Mouse (Mus musculus) forebrain, embryonic 16.5 days (tissue): ENCODE results near the gene Tex46. TPM values are rescaled to one million over a fixed set of nuclear protein-coding genes. Genes with fewer than 3 reads are reported as not detected.
A peak's percentile ranks its signal among the peaks of the same experiment; 100 is the strongest.

ENCODE experiments used
- ATAC-seq: fragments of 200-750 bp; cut with Nextera tagmentation; 2 replicates; pipeline ENCODE4 v1.8.0; 2017; ENCODE audit warnings: mild to moderate bottlenecking, moderate library complexity
- H3K27ac ChIP-seq: fragments of 300-500 bp; sonication (generic); 2 replicates; pipeline ENCODE4 v1.5.1; 2014; ENCODE audit warnings: low read length, control low read depth
- H3K27me3 ChIP-seq: fragments of 300-500 bp; sonication (generic); replicated peaks from 2 replicates; pipeline ENCODE4 v1.6.1; 2014; ENCODE audit warnings: low read length; ENCODE audit not compliant: control insufficient read depth, insufficient read depth
- H3K36me3 ChIP-seq: fragments of 300-500 bp; sonication (generic); 2 replicates; pipeline ENCODE4 v1.6.1; 2014; ENCODE audit not compliant: control insufficient read depth, insufficient read depth
- H3K4me1 ChIP-seq: fragments of 300-500 bp; sonication (generic); replicated peaks from 2 replicates; pipeline ENCODE4 v1.6.1; 2014; ENCODE audit warnings: low read length; ENCODE audit not compliant: control insufficient read depth, insufficient read depth
- H3K4me2 ChIP-seq: fragments of 300-500 bp; sonication (generic); 2 replicates; pipeline ENCODE4 v1.6.1; 2014; ENCODE audit warnings: mild to moderate bottlenecking, low read length, control low read depth
- H3K4me3 ChIP-seq: fragments of 300-500 bp; sonication (generic); replicated peaks from 2 replicates; pipeline ENCODE4 v1.5.1; 2014; ENCODE audit warnings: mild to moderate bottlenecking, low read length, control low read depth
- H3K9ac ChIP-seq: fragments of 300-500 bp; sonication (generic); replicated peaks from 2 replicates; pipeline ENCODE4 v1.6.1; 2014; ENCODE audit warnings: low read depth, low read length, control low read depth
- H3K9me3 ChIP-seq: fragments of 300-500 bp; sonication (generic); 2 replicates; pipeline ENCODE4 v1.6.1; 2016; ENCODE audit warnings: low read length; ENCODE audit not compliant: control insufficient read depth
- whole genome bisulfite sequencing: fragments of 180-500 bp; shearing (Covaris S2); extraction: QIAGEN DNeasy Blood & Tissue Kit; methylation state at CpG from one replicate; pipeline ENCODE4 v1.1.7; 2014; 5-methylcytosine and 5-hydroxymethylcytosine counted together
- polyA plus RNA-seq: library from polyadenylated mRNA; unstranded; fragments of >200 nt; fragmentation: Nextera tagmentation; extraction: Ambion mirVana; gene quantifications from 2 replicates; pipeline ENCODE4 v1.2.1, GENCODE M21; 2015

Gene Tex46
- polyA plus RNA-seq, 1 experiment from 2014 or later, result not detected

- no peak overlapping the region for H3K4me3 ChIP-seq
- no peaks in the 10 kb centered on the region for H3K9me3 ChIP-seq
- H3K36me3 ChIP-seq, result no peaks in the 10 kb centered on the region
- H3K9ac ChIP-seq, result no peak overlapping the region
- H3K4me1 ChIP-seq, result peaks cover 32% of the 10 kb centered on the region
- 91% methylated on average over 7 of the region's 7 CpGs for WGBS
- H3K4me2 ChIP-seq, result no peak overlapping the region
- H3K27me3 ChIP-seq, result no peaks in the 10 kb centered on the region
- ATAC-seq, result no peak
- no peak overlapping the region for H3K27ac ChIP-seq
Measured at GRCm38 (mm10) chr4:136598268-136598876, 11.9 kb upstream of the Tex46 start.

- Histone ChIP-seq H3K9me3 (no peaks in the 10 kb centered on the region), H3K27me3 (no peaks in the 10 kb centered on the region), H3K27ac (no peak overlapping the region), H3K4me3 (no peak overlapping the region), H3K36me3 (no peaks in the 10 kb centered on the region), H3K4me2 (no peak overlapping the region; the same call in 1 of the 2 replicates), H3K4me1 (peaks cover 22% of the 10 kb centered on the region), H3K9ac (no peak overlapping the region)
- 87% methylated on average over 3 of the region's 3 CpGs for WGBS
- no peak for ATAC-seq
Measured at GRCm38 (mm10) chr4:136599869-136600268, 10.4 kb upstream of the Tex46 start.

GRCm38 (mm10) chr4:136600536-136600935, 9.7 kb upstream of the Tex46 start:
- Histone ChIP-seq H3K27ac (no peak overlapping the region), H3K4me3 (peak overlapping the region; percentile 94)

GRCm38 (mm10) chr4:136601476-136601875, 8.8 kb upstream of the Tex46 start:
- Histone ChIP-seq H3K27ac (peak overlapping the region; percentile 96), H3K36me3 (no peaks in the 10 kb centered on the region), H3K4me3 (peak overlapping the region; percentile 94), H3K27me3 (no peaks in the 10 kb centered on the region), H3K4me2 (peak overlapping the region; percentile 63), H3K4me1 (peaks cover 22% of the 10 kb centered on the region), H3K9me3 (no peaks in the 10 kb centered on the region), H3K9ac (peak overlapping the region; percentile 99)
- peak; percentile 51 for ATAC-seq
- WGBS, result under 1% methylated on average over 13 of the region's 13 CpGs

More at GRCm38 (mm10) chr4:136600536-136600935, 9.7 kb upstream of the Tex46 start:
- H3K4me1 ChIP-seq, result peaks cover 22% of the 10 kb centered on the region
- ATAC-seq, result no peak
- 82% methylated on average over 2 of the region's 2 CpGs for WGBS
- H3K4me2 ChIP-seq, result peak overlapping the region; percentile 63
- no peaks in the 10 kb centered on the region for H3K9me3 ChIP-seq
- no peaks in the 10 kb centered on the region for H3K27me3 ChIP-seq
- H3K36me3 ChIP-seq, result no peaks in the 10 kb centered on the region
- no peak overlapping the region for H3K9ac ChIP-seq

- WGBS, result under 1% methylated on average over 59 of the region's 68 CpGs
- Histone ChIP-seq H3K4me3 (peak overlapping the region; percentile 94), H3K36me3 (no peaks in the 10 kb centered on the region), H3K9me3 (no peaks in the 10 kb centered on the region), H3K4me2 (peak overlapping the region; percentile 63), H3K4me1 (peaks cover 22% of the 10 kb centered on the region), H3K9ac (peak overlapping the region; percentile 99), H3K27ac (peak overlapping the region; percentile 96), H3K27me3 (no peaks in the 10 kb centered on the region)
- ATAC-seq, result peak; percentile 65
Measured at GRCm38 (mm10) chr4:136602018-136602554, 8.2 kb upstream of the Tex46 start.

GRCm38 (mm10) chr4:136602568-136602967, 7.7 kb upstream of the Tex46 start, which contains the start of gene Kdm1a:
TSS of gene Kdm1a (minus strand) at chr4:136602723.
- Histone ChIP-seq H3K9ac (peak within 1 kb of the TSS; percentile 99), H3K4me2 (peak within 1 kb of the TSS; percentile 63), H3K27me3 (no peaks in the 10 kb centered on the region), H3K9me3 (no peaks in the 10 kb centered on the region), H3K4me3 (peak within 1 kb of the TSS; percentile 94), H3K27ac (peak within 1 kb of the TSS; percentile 96), H3K36me3 (no peaks in the 10 kb centered on the region), H3K4me1 (peaks cover 20% of the 10 kb centered on the region)
- ATAC-seq, result peak; percentile 90
- under 1% methylated on average over 45 of the region's 45 CpGs for WGBS

GRCm38 (mm10) chr4:136605756-136606485, 4.3 kb upstream of the Tex46 start:
- Histone ChIP-seq H3K9me3 (no peaks in the 10 kb centered on the region), H3K27me3 (no peaks in the 10 kb centered on the region), H3K4me1 (peaks cover 3% of the 10 kb centered on the region), H3K27ac (no peak overlapping the region), H3K4me3 (no peak overlapping the region), H3K36me3 (no peaks in the 10 kb centered on the region), H3K9ac (no peak overlapping the region), H3K4me2 (no peak overlapping the region)
- 92% methylated on average over 19 of the region's 19 CpGs for WGBS
- ATAC-seq, result no peak

GRCm38 (mm10) chr4:136613657-136614056, 3.4 kb downstream of the Tex46 start:
- no peak overlapping the region for H3K27ac ChIP-seq
- no peak overlapping the region for H3K9ac ChIP-seq
- H3K4me2 ChIP-seq, result no peak overlapping the region
- H3K4me3 ChIP-seq, result no peak overlapping the region
- H3K27me3 ChIP-seq, result no peaks in the 10 kb centered on the region
- no peaks in the 10 kb centered on the region for H3K4me1 ChIP-seq
- 57% methylated on average over 7 of the region's 7 CpGs for WGBS
- no peaks in the 10 kb centered on the region for H3K36me3 ChIP-seq
- ATAC-seq, result no peak
- H3K9me3 ChIP-seq, result no peaks in the 10 kb centered on the region

GRCm38 (mm10) chr4:136621336-136621735, 11.1 kb downstream of the Tex46 start:
- 0 out of 2 replicates have a peak, but pooled peaks have one; percentile 36 for ATAC-seq
- WGBS, result 0% methylated on average over 1 of the region's 1 CpGs

More at GRCm38 (mm10) chr4:136621336-136621735, 11.1 kb downstream of the Tex46 start:
- H3K4me3 ChIP-seq, result no peak overlapping the region
- no peak overlapping the region for H3K27ac ChIP-seq
- no peaks in the 10 kb centered on the region for H3K27me3 ChIP-seq
- no peaks in the 10 kb centered on the region for H3K4me1 ChIP-seq
- H3K36me3 ChIP-seq, result no peaks in the 10 kb centered on the region
- H3K9ac ChIP-seq, result no peak overlapping the region
- no peak overlapping the region for H3K4me2 ChIP-seq
- H3K9me3 ChIP-seq, result no peaks in the 10 kb centered on the region
